Mouse (Mus musculus) heart, embryonic 14.5 days (tissue): ENCODE data around the gene Gm8279. TPM values are rescaled to one million over a fixed set of nuclear protein-coding genes. Genes with fewer than 3 reads are reported as not detected.
"Not testable (repeated sequence)": the region's sequence is repeated elsewhere in the genome, so short reads cannot be mapped to it uniquely, and the experiment has no call there.

Experiments used
- ATAC-seq: fragments of 200-750 bp; cut with Nextera tagmentation; 2 replicates; pipeline ENCODE4 v1.8.0; 2017; ENCODE audit warnings: low read depth, moderate TSS enrichment; ENCODE audit not compliant: insufficient number of reproducible peaks, insufficient read depth, low FRiP score
- H3K27ac ChIP-seq, 2 experiments: fragments of 200-500 bp in 1 of 2; fragments of 300-500 bp in 1 of 2; sonication (generic) in 1 of 2; replicated peaks in 1 of 2; 2 replicates each; pipeline ENCODE4 v1.5.1; 2012 to 2014; ENCODE audit warnings: low read depth in 2 of 2, low read length in 2 of 2, control low read depth in 1 of 2, mild to moderate bottlenecking in 1 of 2, mixed read lengths in 1 of 2; ENCODE audit not compliant: control insufficient read depth in 1 of 2, insufficient read depth in 1 of 2
- H3K27me3 ChIP-seq: fragments of 300-500 bp; sonication (generic); 2 replicates; pipeline ENCODE4 v1.6.1; 2014; ENCODE audit warnings: mild to moderate bottlenecking, low read length, control low read depth; ENCODE audit not compliant: control insufficient read depth, insufficient read depth
- H3K36me3 ChIP-seq: fragments of 300-500 bp; sonication (generic); 2 replicates; pipeline ENCODE4 v1.6.1; 2014; ENCODE audit warnings: mild to moderate bottlenecking, control low read depth, low read length, mixed read lengths; ENCODE audit not compliant: control insufficient read depth, insufficient read depth
- H3K4me1 ChIP-seq, 2 experiments: fragments of 200-500 bp in 1 of 2; fragments of 300-500 bp in 1 of 2; sonication (generic) in 1 of 2; 2 replicates each; pipeline ENCODE4 v1.6.1; 2012 to 2014; ENCODE audit warnings: low read length in 2 of 2, control low read depth in 1 of 2, mixed read lengths in 1 of 2; ENCODE audit not compliant: control insufficient read depth in 2 of 2, insufficient read depth in 2 of 2
- H3K4me2 ChIP-seq: fragments of 300-500 bp; sonication (generic); 2 replicates; pipeline ENCODE4 v1.6.1; 2014; ENCODE audit warnings: mild to moderate bottlenecking, low read length
- H3K4me3 ChIP-seq, 2 experiments: fragments of 200-500 bp in 1 of 2; fragments of 300-500 bp in 1 of 2; sonication (generic) in 1 of 2; 2 replicates each; pipeline ENCODE4 v1.5.1; 2012 to 2014; ENCODE audit warnings: low read length in 2 of 2, mild to moderate bottlenecking in 2 of 2, control low read depth in 1 of 2, low read depth in 1 of 2, moderate library complexity in 1 of 2; ENCODE audit not compliant: control insufficient read depth in 1 of 2, insufficient read depth in 1 of 2
- H3K9ac ChIP-seq: fragments of 300-500 bp; sonication (generic); 2 replicates; pipeline ENCODE4 v1.6.1; 2014; ENCODE audit warnings: mild to moderate bottlenecking, low read length
- H3K9me3 ChIP-seq: fragments of 300-500 bp; sonication (generic); 2 replicates; pipeline ENCODE4 v1.6.1; 2016; ENCODE audit warnings: low read length, control low read depth; ENCODE audit not compliant: control insufficient read depth
- WGBS: fragments of 180-500 bp; shearing (Covaris S2); extraction: QIAGEN DNeasy Blood & Tissue Kit; methylation state at CpG from one replicate; pipeline ENCODE4 v1.1.7; 2014; 5-methylcytosine and 5-hydroxymethylcytosine counted together
- polyA plus RNA-seq: library from polyadenylated mRNA; unstranded; fragments of >200 nt; fragmentation: Nextera tagmentation; extraction: Ambion mirVana; gene quantifications from 2 replicates; pipeline ENCODE4 v1.2.1, GENCODE M21; 2014

Gene Gm8279
- not detected in 2 replicates for polyA plus RNA-seq

DNA sequence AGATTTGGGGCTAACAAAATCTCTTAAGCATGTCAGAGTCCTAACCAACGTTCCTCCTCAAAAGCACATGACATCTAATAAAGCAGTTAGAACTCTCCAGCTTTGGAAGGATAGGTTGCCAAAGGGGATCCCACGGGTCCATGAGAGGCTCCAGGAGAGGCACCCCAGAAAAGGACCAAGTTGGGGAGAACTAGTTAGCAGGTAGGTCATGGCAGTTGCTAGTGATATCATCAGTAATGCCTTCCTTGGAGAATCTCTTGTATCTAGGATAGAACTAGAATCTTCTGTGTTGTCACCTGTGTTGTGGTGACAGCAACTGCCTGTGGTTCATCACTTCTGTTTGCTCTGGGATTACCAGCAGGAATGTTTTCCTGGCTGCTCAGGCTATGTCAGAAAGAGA is at the start of gene Gm8279:
TSS of gene Gm8279 (plus strand) at position 301 of the 400 bp plus-strand sequence.
- H3K27me3 ChIP-seq, H3K36me3 ChIP-seq, H3K4me3 ChIP-seq, H3K4me2 ChIP-seq, H3K4me1 ChIP-seq, H3K9ac ChIP-seq, H3K27ac ChIP-seq, H3K9me3 ChIP-seq, ATAC-seq: not testable (repeated sequence)
- 71% methylated on average over 1 of the region's 2 CpGs for WGBS

DNA sequence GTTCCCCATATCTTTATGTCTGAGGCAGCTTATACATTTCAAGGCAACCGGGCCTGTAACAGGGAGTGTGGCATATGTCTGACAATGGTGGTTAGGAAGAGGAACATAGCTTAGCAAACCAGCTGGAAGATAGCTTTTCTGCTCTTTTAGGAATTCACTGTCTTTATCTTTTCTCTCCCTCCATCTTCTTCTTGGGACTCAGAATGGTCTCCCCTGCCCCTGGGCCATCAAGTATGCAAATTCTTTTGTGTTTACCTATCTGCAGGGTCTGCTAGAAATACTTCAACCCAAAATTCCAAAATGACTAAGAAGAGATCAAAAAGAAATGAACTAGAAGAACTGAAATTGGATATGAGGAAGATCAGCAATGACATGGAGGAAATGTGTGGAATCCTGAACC is 32.9 kb downstream of the Gm8279 start, which contains the start of gene Gm3317:
TSS of gene Gm3317 (plus strand) at position 301 of the 400 bp plus-strand sequence.
- not testable (repeated sequence) for H3K9ac ChIP-seq, H3K4me3 ChIP-seq, ATAC-seq, H3K27me3 ChIP-seq, H3K9me3 ChIP-seq, H3K4me1 ChIP-seq, H3K27ac ChIP-seq, H3K36me3 ChIP-seq, H3K4me2 ChIP-seq
- WGBS = no CpG with 5 or more reads among the region's 1 CpGs

DNA sequence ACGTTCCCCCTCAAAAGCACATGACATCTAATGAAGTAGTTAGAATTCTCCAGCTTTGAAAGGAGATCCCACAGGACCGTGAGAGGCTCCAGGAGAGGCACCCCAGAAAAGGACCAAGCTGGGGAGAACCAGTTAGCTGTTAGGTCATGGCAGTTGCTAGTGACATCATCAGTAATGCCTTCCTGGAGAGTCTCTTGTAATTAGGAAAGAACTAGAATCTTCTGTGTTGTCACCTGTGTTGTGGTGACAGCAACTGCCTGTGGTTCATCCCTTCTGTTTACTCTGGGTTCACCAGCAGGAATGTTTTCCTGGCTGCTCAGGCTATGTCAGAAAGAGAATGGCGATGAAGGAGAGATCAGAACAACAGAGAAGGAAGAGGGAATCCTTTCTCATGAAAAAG is 54.2 kb downstream of the Gm8279 start, which contains the start of gene Gm8271:
TSS of gene Gm8271 (plus strand) at position 301 of the 400 bp plus-strand sequence.
- H3K9ac ChIP-seq, ATAC-seq, H3K27ac ChIP-seq, H3K4me2 ChIP-seq, H3K4me1 ChIP-seq, H3K27me3 ChIP-seq, H3K36me3 ChIP-seq, H3K4me3 ChIP-seq, H3K9me3 ChIP-seq: not testable (repeated sequence)
- WGBS = no CpG with 5 or more reads among the region's 3 CpGs

Other genes starting within 250 kb of the Gm8279 start
- 0.20 TPM in 1 of 2 replicates, not detected in the other for gene Gm3278, start 239.1 kb upstream of the Gm8279 start, polyA plus RNA-seq
- gene Gm8297, start 147.6 kb upstream of the Gm8279 start, polyA plus RNA-seq = not detected in 2 replicates
- 0.57 TPM in 1 of 2 replicates, not detected in the other for gene Gm3298, start 115.6 kb upstream of the Gm8279 start, polyA plus RNA-seq
- not detected in 2 replicates for gene 4930555G01Rik, start 80.9 kb upstream of the Gm8279 start, polyA plus RNA-seq
- gene Gm8281, start 60.5 kb upstream of the Gm8279 start, polyA plus RNA-seq = 2.1 and 4.2 TPM in 2 replicates
- gene Gm3317, start 33.0 kb downstream of the Gm8279 start, polyA plus RNA-seq = not detected in 2 replicates
- gene Gm8271, start 54.3 kb downstream of the Gm8279 start, polyA plus RNA-seq = not detected in 2 replicates
- not detected in 2 replicates for gene Gm3526, start 129.1 kb downstream of the Gm8279 start, polyA plus RNA-seq
- gene Gm3542, start 203.4 kb downstream of the Gm8279 start, polyA plus RNA-seq = not detected in 2 replicates